Mouse (Mus musculus) activated CD4-positive, CD25-positive, alpha-beta regulatory T cell, adult 4 months (primary cell): ENCODE measurements around the gene Grap. TPM values are rescaled to one million over a fixed set of nuclear protein-coding genes. Genes with fewer than 3 reads are reported as not detected.

Source experiments
- polyA plus RNA-seq, 2 experiments: library from polyadenylated mRNA; unstranded; fragments of 100-300 nt; shearing (Covaris generic); gene quantifications; one replicate each; pipeline ENCODE4 v1.2.1; 2017

The Grap gene
- polyA plus RNA-seq, 2 experiments from 2014 or later: 171 to 177 TPM

Other genes starting within 250 kb of the Grap start
- not detected for gene Rnf112, start 199.1 kb upstream of the Grap start, polyA plus RNA-seq
- gene Mfap4, start 167.8 kb upstream of the Grap start, polyA plus RNA-seq: not detected
- 10 to 100 TPM in 1 of 2 experiments, 1 to 10 TPM in 1; 6.1 to 13.4 TPM for gene Mapk7, start 158.9 kb upstream of the Grap start, polyA plus RNA-seq
- gene B9d1, start 148.1 kb upstream of the Grap start, polyA plus RNA-seq: 1 to 10 TPM; 2.7 to 4.5 TPM
- under 1 TPM; 0.33 to 0.40 TPM for gene Epn2, start 73.6 kb upstream of the Grap start, polyA plus RNA-seq
- gene Fam83g, start 30.8 kb downstream of the Grap start, polyA plus RNA-seq: under 1 TPM; 0.24 to 0.40 TPM
- not detected for gene Slc5a10, start 67.6 kb downstream of the Grap start, polyA plus RNA-seq
- 10 to 100 TPM; 19.6 to 28.4 TPM for gene Prpsap2, start 108.8 kb downstream of the Grap start, polyA plus RNA-seq
- gene Ulk2, start 201.8 kb downstream of the Grap start, polyA plus RNA-seq: 10 to 100 TPM in 1 of 2 experiments, 1 to 10 TPM in 1; 6.6 to 11.6 TPM